Mouse (Mus musculus): ENCODE measurements around the gene Galnt6.

Galnt6 gene

DNA sequence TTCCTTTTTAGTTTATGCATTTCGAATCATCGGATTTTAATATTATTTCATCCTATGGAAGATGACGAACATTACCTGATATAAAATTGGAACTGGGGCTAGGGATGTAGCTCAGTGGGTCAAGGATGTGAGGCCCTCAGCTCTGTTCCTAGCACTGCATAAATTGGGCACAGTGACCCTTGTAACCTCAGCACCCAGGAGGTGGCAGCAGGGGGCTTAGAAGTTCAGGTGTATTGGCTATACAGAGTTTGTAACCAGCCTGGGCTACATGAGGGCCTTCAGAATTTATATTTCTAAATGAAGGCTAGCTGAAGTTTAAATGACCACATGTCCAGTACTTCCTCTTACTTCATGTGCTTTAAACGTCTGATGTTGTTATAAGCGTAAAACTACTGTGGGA lies 7.7 kb downstream of the Galnt6 start:
- DNase-seq (ENCODE audit: low read depth, low spot score): no peak

DNA sequence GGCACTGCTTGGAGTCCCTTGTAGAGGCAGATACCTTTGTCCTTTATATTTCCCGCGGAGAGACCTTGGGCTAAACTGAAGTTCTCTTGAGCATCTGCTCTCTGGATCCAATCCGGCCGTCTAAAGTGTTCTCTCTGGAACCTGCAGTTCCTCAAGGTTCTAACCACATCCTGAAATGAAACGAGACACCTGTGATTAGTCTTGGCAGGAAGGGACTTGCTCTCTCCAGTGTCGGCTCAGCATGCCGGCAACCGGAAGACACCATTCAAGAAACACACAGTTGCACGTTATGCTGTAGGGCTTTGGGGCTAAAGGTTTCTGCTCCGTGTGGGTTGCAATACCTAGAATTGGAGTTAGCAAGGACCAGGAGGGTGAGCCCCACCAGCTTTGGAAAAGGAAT lies 9.1 kb downstream of the Galnt6 start:
- no peak for DNase-seq (ENCODE audit: low read depth, low spot score)

DNA sequence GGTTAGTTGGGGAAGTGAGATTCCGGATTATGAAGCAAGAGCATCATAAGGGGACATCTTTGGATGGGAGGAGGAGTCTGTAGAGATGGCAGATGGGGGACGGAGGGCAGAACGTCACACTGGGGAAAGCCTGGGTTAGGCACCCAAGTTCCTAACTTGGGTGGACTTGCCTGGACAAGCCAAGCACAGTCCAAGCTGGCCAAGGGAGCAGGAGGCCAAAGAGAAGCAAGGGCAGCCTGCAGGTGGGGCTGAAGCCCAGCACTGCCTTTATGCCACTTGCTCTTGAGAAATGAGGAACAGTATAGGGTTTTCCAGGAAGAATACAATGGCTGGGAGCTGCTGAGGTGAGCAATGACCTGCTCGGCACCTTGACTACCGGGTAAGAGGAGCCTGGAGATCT lies 10.0 kb downstream of the Galnt6 start:
- no peak for DNase-seq (ENCODE audit: low read depth, low spot score)

DNA sequence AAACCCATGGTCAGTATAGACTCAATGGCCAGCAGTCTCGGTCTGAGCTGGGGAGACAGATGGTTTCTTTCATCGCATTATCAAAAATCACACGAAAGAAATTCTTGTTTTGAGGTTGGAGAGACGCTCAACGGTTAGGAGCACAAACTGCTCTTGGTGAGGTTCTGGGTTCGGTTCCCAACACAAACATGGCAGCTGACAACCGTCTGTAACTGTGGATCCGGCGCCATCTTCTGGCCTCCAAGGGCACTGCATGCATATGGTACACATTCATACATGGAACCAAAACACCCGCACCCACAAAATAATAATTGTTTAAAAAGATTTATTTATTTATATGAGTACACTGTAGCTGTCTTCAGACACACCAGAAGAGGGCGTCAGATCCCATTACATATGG lies 10.6 kb downstream of the Galnt6 start:
- no peak for DNase-seq (ENCODE audit: low read depth, low spot score)

DNA sequence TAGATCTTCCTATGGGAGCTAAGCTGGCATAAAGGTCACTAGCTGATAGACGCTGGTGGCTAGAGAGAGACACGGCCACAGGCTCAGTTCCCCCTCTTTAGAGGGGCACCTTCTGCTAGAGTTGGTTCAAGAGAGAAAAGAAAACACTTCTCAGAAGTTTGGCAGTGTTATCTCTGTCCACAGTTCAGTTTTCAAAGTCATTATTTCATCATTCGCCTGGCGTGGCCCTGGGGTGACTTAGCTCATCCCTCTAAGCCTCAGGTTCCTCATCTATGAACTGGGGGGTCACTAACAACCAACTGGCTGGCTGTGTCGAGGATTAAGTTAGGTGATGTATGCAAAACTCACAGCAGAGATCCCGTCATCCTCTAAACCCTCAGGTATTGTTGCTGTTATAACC lies 11.2 kb downstream of the Galnt6 start:
- no peak for DNase-seq (ENCODE audit: low read depth, low spot score)

DNA sequence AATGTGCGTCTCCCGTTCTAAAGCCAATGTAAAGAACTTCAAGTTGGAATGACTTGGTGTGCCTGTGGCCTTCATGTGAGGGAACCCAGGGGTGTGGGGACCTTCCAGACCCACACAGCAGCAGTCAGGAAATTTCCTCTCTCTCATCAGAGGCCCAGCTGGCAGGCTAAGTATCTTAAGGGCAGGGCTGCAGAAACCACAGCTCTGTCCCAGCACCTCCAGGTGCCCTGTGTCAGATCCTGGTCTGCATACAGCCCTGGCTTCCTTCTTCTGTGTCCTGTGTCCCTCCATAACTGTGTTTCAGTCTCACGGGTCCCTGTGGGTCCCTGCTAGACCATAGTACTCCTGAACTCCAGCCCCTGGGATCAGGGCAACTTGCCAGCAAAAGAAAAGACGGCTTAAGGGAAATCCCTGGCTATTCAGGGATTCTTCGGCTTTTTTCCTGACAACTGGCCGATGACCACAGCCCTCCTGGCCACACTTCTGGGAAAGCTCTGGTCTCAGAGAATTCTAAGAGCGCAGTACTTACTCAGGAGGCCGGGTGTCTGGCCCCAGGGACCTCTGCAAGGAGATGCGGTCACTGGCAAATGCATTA lies 13.7 kb downstream of the Galnt6 start:
- DNase-seq (ENCODE audit: low read depth, low spot score): no peak

DNA sequence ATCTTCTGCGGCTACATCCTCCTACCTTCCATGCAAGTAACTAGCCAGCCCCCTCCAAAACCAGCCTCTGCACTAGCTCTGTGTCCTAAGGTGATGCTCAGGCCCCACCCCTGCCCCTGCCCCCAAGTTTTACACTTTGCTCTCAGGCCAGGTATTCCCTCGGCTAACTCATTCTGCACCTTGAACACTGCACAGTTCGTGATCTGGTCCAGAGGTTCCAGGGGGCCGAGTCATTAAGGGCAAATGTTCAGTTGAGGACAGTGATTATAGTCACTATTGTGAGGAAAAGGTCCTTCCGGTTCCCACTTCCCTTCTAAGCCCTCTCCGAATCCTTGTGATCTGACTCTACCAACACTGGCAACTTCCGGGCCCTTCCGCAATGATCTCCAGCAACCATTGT lies 14.7 kb downstream of the Galnt6 start:
- DNase-seq (ENCODE audit: low read depth, low spot score): no peak

DNA sequence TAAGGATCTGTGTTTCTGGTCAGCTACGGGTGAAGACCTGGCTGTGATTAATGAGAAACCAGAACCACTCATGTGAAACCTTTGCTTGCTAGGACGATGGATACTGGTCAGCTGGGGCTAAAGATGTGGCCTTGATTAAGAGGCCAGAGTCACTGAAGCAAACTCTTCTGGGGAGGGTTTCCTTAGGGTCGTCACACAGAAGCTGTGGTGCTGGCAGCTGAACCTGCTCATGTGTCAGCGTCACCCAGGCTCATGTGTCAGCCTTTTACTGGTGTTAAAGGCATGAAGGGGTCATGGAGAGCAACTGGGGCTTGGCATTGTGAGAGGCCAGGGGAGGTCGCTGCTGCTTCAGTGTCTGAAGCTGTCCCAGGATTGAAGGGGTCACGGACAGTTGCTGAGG lies 18.3 kb downstream of the Galnt6 start:
- DNase-seq (ENCODE audit: low read depth, low spot score): no peak

DNA sequence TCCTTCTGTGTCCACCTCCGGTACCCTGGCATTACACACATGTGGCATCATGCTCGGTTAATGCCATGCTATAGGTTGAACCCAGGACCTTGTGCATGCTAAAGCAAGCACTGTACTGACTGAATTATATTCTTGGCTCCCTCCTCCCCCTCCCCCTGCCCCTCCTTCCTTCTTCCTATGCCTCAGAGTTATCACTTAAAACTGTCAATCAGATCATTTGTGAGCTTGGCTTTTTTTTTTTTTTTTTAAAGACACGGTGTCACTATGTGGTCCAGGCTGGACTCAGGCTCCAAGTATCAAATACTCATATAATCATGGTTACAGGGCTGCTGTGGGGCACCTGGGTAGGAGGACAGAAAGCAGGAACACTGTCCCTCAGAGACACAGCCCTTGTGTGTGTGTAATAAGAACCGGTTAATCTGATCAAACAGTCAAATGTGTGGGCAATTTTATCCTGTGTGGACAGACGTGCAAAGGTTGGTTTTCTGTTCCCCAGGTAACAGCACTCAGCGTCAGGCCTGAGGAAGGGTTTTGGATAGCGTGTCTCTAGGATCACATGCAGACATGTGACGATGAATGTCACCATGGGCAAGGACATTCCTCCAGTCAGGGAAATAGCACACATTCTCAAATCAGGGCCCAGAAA lies 20.6 kb downstream of the Galnt6 start:
- no peak for DNase-seq (ENCODE audit: low read depth, low spot score)

DNA sequence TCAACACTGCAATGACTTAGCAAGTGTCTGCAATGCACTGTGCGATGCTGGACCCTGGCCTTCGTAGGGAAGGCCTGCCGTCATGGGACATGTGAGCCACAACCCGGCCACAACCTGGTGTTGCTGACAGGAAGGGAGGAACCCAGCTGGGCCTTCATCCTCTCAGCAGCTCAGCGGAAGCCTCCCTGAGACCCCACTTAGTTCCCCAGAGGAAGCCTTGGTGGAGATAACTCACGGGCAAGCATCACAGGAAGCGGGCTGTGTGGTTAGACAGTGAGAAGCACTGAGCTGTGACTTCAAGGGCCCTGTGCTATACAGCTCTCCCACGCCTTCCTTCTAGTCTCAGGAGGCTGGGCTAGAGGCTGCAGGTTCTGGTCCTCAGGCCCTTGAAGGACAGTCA lies 22.9 kb downstream of the Galnt6 start:
- no peak for DNase-seq (ENCODE audit: low read depth, low spot score)

DNA sequence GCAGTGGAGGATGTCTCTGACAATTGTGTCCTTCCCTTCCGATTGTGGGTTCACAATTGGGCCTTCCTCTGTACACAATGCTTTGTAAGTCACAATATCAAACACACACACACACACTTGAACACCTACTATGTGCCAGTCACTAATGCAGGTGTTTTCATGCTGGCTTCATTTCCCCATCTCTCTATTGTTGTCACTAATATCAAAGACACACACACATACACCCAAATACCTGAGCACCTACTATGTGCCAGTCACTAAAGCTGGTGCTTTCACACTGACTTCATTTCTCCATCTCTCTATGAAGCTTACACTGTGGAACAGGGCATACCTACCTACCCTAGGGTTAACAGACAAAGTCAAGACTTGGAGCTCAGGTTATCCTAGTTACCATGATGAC lies 23.8 kb downstream of the Galnt6 start:
- DNase-seq (ENCODE audit: low read depth, low spot score): no peak

DNA sequence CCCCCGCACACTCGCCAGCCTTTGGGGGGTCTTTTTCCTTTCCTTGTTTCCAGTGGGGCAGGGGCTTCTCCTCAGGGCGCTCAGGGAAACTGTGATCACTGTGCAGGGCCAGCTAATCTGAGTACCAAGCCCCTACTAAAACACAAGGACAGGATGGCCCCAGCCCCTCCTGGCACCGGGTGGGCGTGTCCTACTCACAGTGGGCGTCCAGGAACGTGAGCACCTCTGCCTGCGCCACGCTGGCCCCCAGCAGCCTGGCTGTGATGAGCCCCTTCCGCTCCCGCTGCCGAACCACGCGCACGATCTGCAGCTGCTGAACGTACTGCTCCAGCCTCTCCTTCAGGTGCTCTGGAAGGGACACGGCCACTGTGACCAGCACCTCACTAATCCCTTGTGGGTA lies 25.3 kb downstream of the Galnt6 start:
- DNase-seq (ENCODE audit: low read depth, low spot score): no peak

DNA sequence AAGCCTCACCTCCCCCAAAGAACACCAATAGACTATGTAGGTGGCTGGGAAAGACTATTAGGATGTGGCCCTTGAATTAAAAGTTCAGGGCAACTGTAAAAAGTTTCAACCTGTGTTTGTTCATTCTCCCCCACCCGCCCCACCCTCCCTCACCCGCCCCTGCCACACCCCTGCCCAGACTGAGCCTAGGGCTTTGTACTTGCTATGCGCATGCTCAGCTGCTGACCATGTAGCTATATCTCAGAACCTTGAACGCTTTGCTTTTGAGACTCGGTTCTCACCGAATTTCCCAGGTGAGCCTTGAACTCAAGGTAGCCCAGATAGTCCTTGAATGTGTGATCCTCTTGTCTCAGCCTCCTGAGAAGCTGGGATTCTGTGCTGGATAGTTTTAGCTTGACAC lies 27.3 kb downstream of the Galnt6 start:
- DNase-seq (ENCODE audit: low read depth, low spot score): no peak

DNA sequence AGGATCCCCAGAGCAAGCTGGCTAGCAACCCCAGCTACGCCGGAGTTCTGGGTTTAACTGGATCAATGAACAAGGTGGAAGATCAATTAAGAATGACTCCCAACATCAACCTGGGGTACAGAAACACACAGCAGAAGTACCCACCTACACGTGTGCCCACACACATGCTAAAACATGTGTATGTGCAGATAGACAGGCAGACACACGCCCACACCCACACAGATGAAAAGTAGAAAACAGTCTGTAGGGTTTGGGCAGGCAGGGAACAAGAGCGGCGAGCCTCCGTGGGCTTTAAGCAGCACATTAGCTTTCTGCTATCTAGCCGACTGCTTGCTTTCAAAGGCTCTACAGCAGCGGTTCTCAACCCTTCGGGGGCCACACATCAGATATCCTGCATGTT lies 28.1 kb downstream of the Galnt6 start:
- no peak for DNase-seq (ENCODE audit: low read depth, low spot score)

DNA sequence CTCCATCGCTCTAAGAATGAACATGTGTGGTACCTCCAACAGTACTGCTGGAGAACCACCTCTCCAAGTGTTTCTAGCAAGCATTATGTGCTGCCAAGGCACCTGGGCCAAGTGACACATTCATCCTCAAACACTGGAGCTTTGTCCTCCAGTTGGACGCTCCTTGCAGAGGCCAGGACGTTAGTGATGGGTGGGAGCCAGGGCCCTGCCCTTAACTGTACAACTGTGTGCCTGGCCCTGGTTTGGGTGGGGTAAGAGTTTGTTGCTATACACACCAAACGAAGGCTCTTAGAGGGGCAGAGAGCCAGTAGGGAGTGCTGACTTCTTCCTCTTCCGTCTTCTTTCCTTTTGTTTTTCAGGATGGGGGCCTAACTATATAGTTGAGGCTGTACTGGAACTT lies 28.8 kb downstream of the Galnt6 start:
- no peak for DNase-seq (ENCODE audit: low read depth, low spot score)

DNA sequence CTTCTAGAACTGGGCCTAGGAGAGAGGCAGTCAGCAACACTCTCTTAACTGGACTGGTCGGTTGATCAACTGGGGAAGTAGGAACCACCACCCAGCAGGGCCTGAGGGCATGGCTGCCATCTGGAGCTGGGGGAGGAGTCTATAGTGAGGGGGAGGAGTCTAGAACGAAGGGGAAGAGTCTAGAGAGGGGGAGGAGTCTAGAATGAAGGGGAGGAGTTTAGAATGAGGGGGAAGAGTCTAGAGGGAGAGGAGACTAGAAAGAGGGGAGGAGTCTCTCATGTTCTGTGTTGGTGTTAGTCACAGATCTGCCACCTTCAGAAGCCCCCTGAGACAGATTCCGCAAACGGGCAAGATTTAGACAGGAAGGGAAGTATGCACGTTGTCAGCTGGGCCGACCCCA lies 29.8 kb downstream of the Galnt6 start:
- no peak for DNase-seq (ENCODE audit: low read depth, low spot score)

DNA sequence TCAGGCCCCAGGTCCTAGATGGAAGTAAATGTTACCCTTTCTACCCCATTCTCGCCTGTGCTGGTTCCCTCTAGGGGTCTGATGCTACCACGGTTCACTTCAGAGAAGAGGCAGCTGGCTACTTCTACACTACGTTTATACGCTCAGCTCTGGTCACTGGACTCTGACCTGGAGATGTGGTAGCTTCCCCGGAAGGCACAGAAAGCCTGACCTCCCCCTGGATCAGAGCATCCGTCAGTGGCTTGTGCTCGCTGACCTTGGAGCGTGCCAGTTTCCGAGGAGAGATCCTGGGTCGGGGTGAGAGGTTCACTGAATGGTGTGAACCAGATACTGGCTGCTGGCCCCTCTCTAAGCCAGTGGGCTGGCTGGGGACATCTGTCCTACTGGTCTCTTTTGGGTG lies 31.1 kb downstream of the Galnt6 start:
- DNase-seq (ENCODE audit: low read depth, low spot score): no peak

DNA sequence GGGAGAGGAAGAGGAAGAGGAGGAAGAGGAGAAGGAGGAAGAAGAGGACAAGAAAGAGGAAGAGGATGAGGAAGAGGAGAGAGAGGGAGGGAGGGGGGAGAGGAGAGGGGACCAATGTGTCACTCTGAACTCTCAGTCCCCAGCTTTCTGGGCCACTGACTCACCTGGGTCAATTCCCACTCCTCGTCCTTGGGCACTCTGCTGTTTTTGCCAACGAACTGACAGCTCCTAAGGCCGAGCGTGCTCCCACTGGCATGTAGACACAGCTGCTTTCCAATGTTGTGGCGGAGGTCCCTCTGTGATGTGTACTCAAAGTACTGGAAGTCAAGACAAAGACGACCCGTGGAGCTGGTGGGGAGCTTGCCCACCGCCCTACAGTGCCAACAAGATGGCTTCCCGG lies 34.8 kb downstream of the Galnt6 start:
- DNase-seq (ENCODE audit: low read depth, low spot score): no peak

DNA sequence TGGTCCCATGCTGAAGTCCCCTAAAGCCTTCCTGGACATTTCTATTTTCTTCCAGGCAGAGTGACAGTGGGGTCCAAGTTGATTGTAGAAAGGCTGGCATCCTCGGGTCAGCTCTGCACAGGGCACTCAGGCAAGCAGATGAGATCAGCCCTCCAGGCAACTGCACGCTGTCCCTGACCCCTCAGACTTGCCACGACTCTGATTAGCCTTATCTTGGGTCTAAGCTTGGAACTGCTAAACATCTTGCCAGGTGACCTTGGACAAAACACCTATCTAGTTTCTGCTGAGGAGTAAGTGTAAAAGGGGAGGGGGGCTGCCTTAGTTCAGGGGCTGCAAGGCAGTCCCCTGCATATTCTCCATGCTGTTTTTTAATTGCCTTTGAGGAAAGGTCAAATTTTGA lies 37.2 kb downstream of the Galnt6 start:
- DNase-seq (ENCODE audit: low read depth, low spot score): no peak

DNA sequence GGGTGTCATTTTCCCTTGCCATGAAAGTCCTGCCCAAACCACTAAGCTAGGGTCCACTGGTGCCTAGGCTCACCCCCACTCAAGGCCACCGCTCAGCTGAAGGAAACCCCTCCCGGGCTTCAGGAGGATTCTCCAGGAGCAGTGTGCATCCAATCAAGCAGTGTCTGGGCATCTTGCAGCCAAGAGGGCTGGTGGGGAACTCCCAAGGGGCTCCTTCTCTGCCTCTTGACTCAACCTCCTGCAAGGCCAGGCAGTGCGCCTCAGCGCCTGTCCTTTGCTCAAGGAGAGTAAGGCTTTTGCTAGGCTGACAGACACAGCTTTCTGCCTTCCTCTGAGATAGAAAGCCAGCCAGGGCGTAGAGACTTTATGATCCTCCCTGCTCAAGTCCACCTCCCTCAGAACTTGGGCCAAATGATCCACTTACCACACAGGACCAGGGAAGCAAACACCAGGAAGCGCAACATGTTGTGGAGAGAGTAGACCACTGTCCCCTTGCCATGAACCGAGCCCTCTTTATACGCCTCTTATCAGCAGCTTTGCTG lies 41.7 kb downstream of the Galnt6 start, which contains the start of gene Cela1:
TSS of gene Cela1 (minus strand) at position 492 of the 542 bp plus-strand sequence.
- no peak for DNase-seq (ENCODE audit: low read depth, low spot score)

DNA sequence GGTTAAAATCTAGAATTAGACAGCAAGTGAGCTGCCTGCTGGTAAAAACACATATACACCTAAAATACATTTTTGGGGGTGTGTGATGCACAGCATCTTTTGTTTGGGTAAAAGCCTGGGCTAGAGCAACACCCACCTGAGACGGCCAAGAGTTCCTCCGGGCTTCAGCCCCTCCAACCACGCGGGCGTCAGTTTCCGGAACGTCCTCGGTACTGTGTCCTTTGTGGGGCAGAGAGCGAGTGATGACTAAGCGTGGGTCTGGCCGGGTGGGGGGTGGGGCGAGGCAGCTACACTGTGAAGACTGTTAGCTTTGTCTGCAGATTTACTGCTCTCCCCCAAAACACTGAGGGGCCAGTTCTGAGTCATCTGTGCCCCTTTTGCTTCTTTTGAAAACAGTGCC lies 42.2 kb downstream of the Galnt6 start:
- no peak for DNase-seq (ENCODE audit: low read depth, low spot score)

DNA sequence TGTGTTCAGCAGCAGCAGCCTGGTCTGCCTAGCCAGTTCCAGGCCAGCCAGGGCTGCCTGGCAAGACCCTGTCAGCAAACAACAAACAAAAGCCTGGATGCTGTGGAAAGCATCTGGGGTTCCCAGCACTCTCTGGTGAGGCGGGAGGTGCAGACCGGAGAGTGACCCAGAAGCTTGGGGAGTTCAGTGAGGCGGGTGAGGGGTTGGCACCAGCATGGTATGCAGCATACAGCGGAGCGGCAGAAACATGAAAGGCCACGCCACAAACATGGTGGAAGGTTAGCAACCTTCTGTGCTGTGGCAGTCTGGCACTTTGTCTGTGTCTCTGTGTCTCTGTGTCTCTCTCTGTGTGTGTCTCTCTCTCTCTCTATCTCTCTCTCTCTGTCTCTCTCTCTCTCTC lies 42.7 kb downstream of the Galnt6 start:
- no peak for DNase-seq (ENCODE audit: low read depth, low spot score)

DNA sequence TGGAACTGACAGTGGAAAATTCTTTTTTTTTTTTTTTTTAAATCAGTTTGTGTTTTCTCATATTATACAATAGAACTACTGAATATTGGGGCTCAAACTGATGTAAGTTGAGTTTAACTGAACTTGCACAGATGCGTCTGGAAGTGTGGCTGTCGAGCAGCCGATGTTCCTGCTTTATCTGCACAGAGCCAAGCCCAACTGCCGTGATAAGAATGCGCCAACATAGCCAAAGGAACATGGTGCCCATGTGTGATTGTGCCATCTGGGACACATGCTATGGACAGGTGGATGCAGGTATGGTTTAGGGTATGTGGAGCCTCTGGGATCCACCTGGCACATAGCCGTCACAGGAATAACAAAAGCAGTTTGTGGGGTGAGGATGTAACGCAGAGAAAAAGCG lies 43.3 kb downstream of the Galnt6 start:
- no peak for DNase-seq (ENCODE audit: low read depth, low spot score)

DNA sequence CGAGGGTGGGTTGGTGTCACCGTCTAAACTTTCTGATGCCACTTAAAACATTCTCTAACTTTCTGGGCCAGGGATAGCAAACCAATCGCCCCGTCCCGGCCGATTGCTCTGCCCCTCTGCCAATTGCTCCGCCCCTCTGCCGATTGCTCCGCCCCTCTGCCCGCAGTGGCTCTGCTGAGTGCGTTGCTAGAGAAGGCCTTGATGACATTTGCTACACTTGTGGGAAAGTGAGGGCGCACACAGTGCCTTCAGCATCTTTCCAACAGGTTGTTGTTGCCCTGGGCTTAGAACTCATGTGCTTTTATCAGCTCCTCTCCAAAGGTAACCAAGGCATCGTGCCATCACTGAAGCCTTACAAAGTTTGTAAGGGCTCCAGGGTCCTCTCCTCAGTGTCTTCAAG lies 43.9 kb downstream of the Galnt6 start:
- no peak for DNase-seq (ENCODE audit: low read depth, low spot score)

Measured in brain, embryonic 18.5 days (tissue).